ENCODE assay signal across 8 mouse cellular contexts in the genomic region with DNA sequence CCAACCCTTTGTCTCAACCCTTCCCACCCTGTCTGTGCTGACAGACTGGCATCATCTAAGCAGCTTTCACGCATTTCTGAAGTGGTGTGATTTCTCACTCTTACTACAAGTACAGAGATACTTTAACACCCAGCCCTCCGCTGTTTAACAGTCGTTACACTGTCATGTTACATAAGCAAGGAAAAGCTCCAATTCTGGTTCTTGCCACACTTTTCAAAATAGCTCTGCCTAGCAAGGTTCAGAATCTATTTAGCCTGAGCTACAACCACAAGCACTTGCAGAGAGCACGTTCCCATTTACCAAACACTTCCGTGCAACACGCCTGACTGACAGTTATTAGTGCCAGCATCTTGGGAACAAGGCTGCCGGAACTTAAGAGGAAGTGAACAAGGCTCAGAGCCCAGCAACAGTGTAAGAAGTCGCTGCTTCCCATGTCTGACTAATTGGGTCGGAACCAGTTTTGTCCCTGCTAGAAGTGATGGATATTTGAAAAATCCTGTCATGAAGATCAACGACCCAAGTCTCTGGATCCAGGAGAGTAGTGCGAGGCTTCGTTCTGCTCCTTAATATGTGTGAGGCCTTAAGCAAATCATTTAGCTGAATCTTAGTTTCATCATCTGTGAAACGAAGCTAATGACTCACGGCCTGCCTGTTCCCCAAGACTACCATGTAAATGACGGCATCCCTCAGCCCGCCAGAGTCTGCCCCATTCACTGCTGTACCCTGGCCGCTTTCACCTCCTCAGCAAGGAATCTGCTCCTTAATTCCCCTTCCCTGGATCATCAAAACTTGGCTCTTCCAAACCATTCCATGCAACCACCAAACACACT. TPM values are rescaled to one million over a fixed set of nuclear protein-coding genes. Genes with fewer than 3 reads are reported as not detected.
A peak's percentile ranks its signal among the peaks of the same experiment; 100 is the strongest.
DNase-seq lines count a peak whose midpoint lies in the region; ATAC-seq and TF ChIP-seq lines count a peak whose summit lies in the region.

No protein-coding gene starts in this region.

- peaks cover 31% of the 10 kb centered on the region for H3K4me1 ChIP-seq in liver, postnatal 0 days (ENCODE audit: insufficient read depth)
- H3K4me1 ChIP-seq in intestine, postnatal 0 days (replicated peaks; ENCODE audit: control insufficient read depth, insufficient read depth, low read length): no peaks in the 10 kb centered on the region

- peaks cover 19% of the 10 kb centered on the region for H3K36me3 ChIP-seq in liver, postnatal 0 days (replicated peaks; ENCODE audit: insufficient read depth, low read length)
- no peaks in the 10 kb centered on the region for H3K36me3 ChIP-seq in intestine, postnatal 0 days (ENCODE audit: control insufficient read depth, insufficient read depth)

- no peak for TF ChIP-seq EP300 in liver, postnatal 0 days (IDR thresholded peaks at IDR 0.05; ENCODE audit: low read depth)

- intact Hi-C loops in left cerebral cortex, postnatal 14 days (cut with DNase I): loop anchor here (5.0 kb wide), 1 partner anchor 123 kb away; no protein-coding TSS in a partner anchor
- intact Hi-C loops in left cerebral cortex, postnatal 4 days (cut with DNase I): no loop called here

- peak overlapping the region; percentile 88 for H3K4me3 ChIP-seq in liver, postnatal 0 days (ENCODE audit: low read depth, low read length)
- H3K4me3 ChIP-seq in intestine, postnatal 0 days (ENCODE audit: low read depth, low read length): no peak overlapping the region

- WGBS in liver, postnatal 0 days (ENCODE audit: insufficient replicate concordance): 42% methylated on average over 17 of the region's 17 CpGs
- WGBS in intestine, postnatal 0 days: 74% methylated on average over 17 of the region's 17 CpGs

- H3K27ac ChIP-seq in liver, postnatal 0 days (ENCODE audit: low read depth): peak overlapping the region; percentile 66
- H3K27ac ChIP-seq in intestine, postnatal 0 days (ENCODE audit: low read depth, low read length): no peak overlapping the region

- H3K4me2 ChIP-seq in liver, postnatal 0 days (ENCODE audit: low read depth, low read length): peak overlapping the region; percentile 99
- H3K4me2 ChIP-seq in intestine, postnatal 0 days (replicated peaks; ENCODE audit: low read depth): no peak overlapping the region

- no peaks in the 10 kb centered on the region for H3K9me3 ChIP-seq in liver, postnatal 0 days (ENCODE audit: low read length)
- no peaks in the 10 kb centered on the region for H3K9me3 ChIP-seq in intestine, postnatal 0 days (ENCODE audit: control insufficient read depth)

- H3K9ac ChIP-seq in liver, postnatal 0 days (replicated peaks): 0 out of 2 replicates have a peak overlapping the region, but pooled peaks have one; percentile 16
- no peak overlapping the region for H3K9ac ChIP-seq in intestine, postnatal 0 days (ENCODE audit: low read depth, low read length)

- TF ChIP-seq CTCF in liver, postnatal 0 days (IDR thresholded peaks at IDR 0.05; ENCODE audit: low read depth): no peak
- no peak for TF ChIP-seq CTCF in intestine, postnatal 0 days (IDR thresholded peaks at IDR 0.05; ENCODE audit: low read depth)

- peak; percentile 34 to 69 for DNase-seq in left cerebral cortex, postnatal 14 days (ENCODE audit: low spot score in 2 of 2)
- no peak for DNase-seq in left cerebral cortex, postnatal 4 days
- peak; percentile 44 to 50 for DNase-seq in cerebellum, postnatal 25 days
- DNase-seq in liver, postnatal 0 days: peak; percentile 42
- peak; percentile 25 for DNase-seq in retina, postnatal 1 day
- no peak for DNase-seq in ovary, postnatal 10 days (ENCODE audit: low spot score)

- no peaks in the 10 kb centered on the region for H3K27me3 ChIP-seq in liver, postnatal 0 days (ENCODE audit: insufficient read depth, low read length)
- peaks cover 15% of the 10 kb centered on the region for H3K27me3 ChIP-seq in intestine, postnatal 0 days (replicated peaks; ENCODE audit: control insufficient read depth, insufficient read depth, low read length)

- ATAC-seq in hematopoietic stem cell, adult 5-6 weeks (replicated peaks in 1 of 2; ENCODE audit: insufficient read depth in 1 of 2, low FRiP score in 2 of 2, low TSS enrichment in 1 of 2, low read depth in 1 of 2, poor library complexity in 2 of 2, severe bottlenecking in 2 of 2): peak; percentile 68 to 72
- no peak for ATAC-seq in liver, postnatal 0 days
- ATAC-seq in intestine, postnatal 0 days: no peak

RNA-seq across cellular contexts. Expression of gene Ogfrl1, which starts 17.4 kb away (rescaled TPM):
- 10 to 100 TPM; 61.5 to 63.5 TPM for total RNA-seq in left cerebral cortex, postnatal 14 days (2021)
- 10 to 100 TPM; 23.0 to 25.8 TPM for total RNA-seq in left cerebral cortex, postnatal 4 days (2021)
- total RNA-seq in hematopoietic stem cell, adult 5-6 weeks (2017): 54.9 and 63.3 TPM in 2 replicates
- polyA plus RNA-seq in liver, postnatal 0 days (2015; fragmentation: Nextera tagmentation; extraction: Ambion mirVana): 8.7 and 11.1 TPM in 2 replicates
- polyA plus RNA-seq in intestine, postnatal 0 days (2015; fragmentation: Nextera tagmentation; extraction: Ambion mirVana): 3.8 and 4.4 TPM in 2 replicates

Comparison
In these comparisons a context has a peak if more than half of its experiments do, and no peak if none do; other contexts are left out.
1. DNase-seq: peak in left cerebral cortex, postnatal 14 days (2 of 2), cerebellum, postnatal 25 days (2 of 2), liver, postnatal 0 days (single experiment) and retina, postnatal 1 day (single experiment); none in left cerebral cortex, postnatal 4 days (single experiment) and ovary, postnatal 10 days (single experiment).
2. ATAC-seq: peak in hematopoietic stem cell, adult 5-6 weeks (2 of 2); none in liver, postnatal 0 days (single experiment) and intestine, postnatal 0 days (single experiment).